Mouse (Mus musculus) erythroblast, embryonic 14.5 days (primary cell): ENCODE data around the gene Smim1.

Experiments
- GATA1 ChIP-seq: IDR thresholded peaks from 2 replicates; pipeline ENCODE4 v1.6.1; 2012; ENCODE audit warnings: low read length, inconsistent platforms, mixed read lengths
- TAL1 ChIP-seq: IDR thresholded peaks from 3 replicates; pipeline ENCODE4 v1.6.1; 2012; ENCODE audit warnings: low read length, inconsistent platforms, mixed read lengths

DNA sequence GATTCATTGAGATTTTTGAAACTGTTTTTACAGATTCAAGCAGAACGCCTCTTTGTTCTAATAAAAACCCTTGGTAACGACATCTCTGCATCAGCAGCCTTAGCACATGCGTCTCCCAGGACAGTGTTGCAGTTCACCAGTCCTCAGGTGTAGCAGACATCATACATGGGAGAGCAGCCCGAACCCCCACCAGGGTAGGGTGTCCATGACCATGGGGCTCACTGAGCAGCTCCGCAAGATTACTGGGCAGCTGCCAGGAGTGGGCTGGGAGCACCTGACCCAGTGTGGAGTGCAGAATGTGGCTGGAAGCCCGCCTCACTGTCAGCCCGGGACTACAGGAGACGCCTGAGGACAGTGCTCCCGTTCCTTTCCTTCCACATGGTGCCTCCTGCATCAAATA lies 4.6 kb downstream of the Smim1 start:
- TF ChIP-seq GATA1 (no peak), TAL1 (no peak)
